Mouse (Mus musculus) kidney, embryonic 15.5 days (tissue): ENCODE results near the gene Nup98. TPM values are rescaled to one million over a fixed set of nuclear protein-coding genes. Genes with fewer than 3 reads are reported as not detected.

Experiments used
- ATAC-seq: fragments of 200-750 bp; cut with Nextera tagmentation; replicated peaks from 2 replicates; pipeline ENCODE4 v1.8.0; 2017; ENCODE audit warnings: moderate TSS enrichment; ENCODE audit not compliant: low FRiP score
- H3K27ac ChIP-seq: fragments of 300-500 bp; sonication (generic); 2 replicates; pipeline ENCODE4 v1.5.1; 2015; ENCODE audit warnings: mild to moderate bottlenecking, inconsistent platforms
- H3K27me3 ChIP-seq: fragments of 300-500 bp; sonication (generic); 2 replicates; pipeline ENCODE4 v1.6.1; 2015; ENCODE audit warnings: inconsistent platforms
- H3K36me3 ChIP-seq: fragments of 300-500 bp; sonication (generic); 2 replicates; pipeline ENCODE4 v1.6.1; 2015; ENCODE audit warnings: inconsistent platforms
- H3K4me1 ChIP-seq: fragments of 300-500 bp; sonication (generic); 2 replicates; pipeline ENCODE4 v1.6.1; 2015; ENCODE audit warnings: inconsistent platforms
- H3K4me2 ChIP-seq: fragments of 300-500 bp; sonication (generic); 2 replicates; pipeline ENCODE4 v1.6.1; 2015; ENCODE audit warnings: moderate library complexity, mild to moderate bottlenecking, inconsistent platforms
- H3K4me3 ChIP-seq: fragments of 300-500 bp; sonication (generic); replicated peaks from 2 replicates; pipeline ENCODE4 v1.5.1; 2015; ENCODE audit warnings: mild to moderate bottlenecking, inconsistent platforms
- H3K9ac ChIP-seq: fragments of 300-500 bp; sonication (generic); 2 replicates; pipeline ENCODE4 v1.6.1; 2015; ENCODE audit warnings: mild to moderate bottlenecking, inconsistent platforms
- H3K9me3 ChIP-seq: fragments of 300-500 bp; sonication (generic); replicated peaks from 2 replicates; pipeline ENCODE4 v1.6.1; 2016; ENCODE audit warnings: inconsistent platforms
- WGBS: fragments of 180-500 bp; shearing (Covaris S2); methylation state at CpG from one replicate; pipeline ENCODE4 v1.1.7; 2015; ENCODE audit warnings: mixed read lengths; 5-methylcytosine and 5-hydroxymethylcytosine counted together
- polyA plus RNA-seq: library from polyadenylated mRNA; unstranded; fragments of >200 nt; fragmentation: Nextera tagmentation; extraction: Ambion mirVana; gene quantifications from 2 replicates; pipeline ENCODE4 v1.2.1, GENCODE M21; 2015

Nup98 gene
- polyA plus RNA-seq: 39.0 TPM in 2 replicates

GRCm38 (mm10) chr7:102209756-102210721 is at the start of gene Nup98, which contains the start of gene Pgap2:
Nup98 (minus strand) TSS chr7:102210176.
Pgap2 (plus strand) TSS chr7:102210208.
- under 1% methylated on average over 75 of the region's 87 CpGs for WGBS
- no peaks in the 10 kb centered on the region for H3K27me3 ChIP-seq
- no peaks in the 10 kb centered on the region for H3K9me3 ChIP-seq
- H3K4me2 ChIP-seq: peak within 1 kb of the TSS; percentile 72
- peak; percentile 99 for ATAC-seq
- peak within 1 kb of the TSS; percentile 95 for H3K27ac ChIP-seq
- H3K4me3 ChIP-seq: peak within 1 kb of the TSS; percentile 94
- H3K4me1 ChIP-seq: peaks cover 18% of the 10 kb centered on the region
- peak within 1 kb of the TSS; percentile 89 for H3K9ac ChIP-seq
- 0 out of 2 replicates have a peak, but pooled peaks cover 3% of the 10 kb centered on the region for H3K36me3 ChIP-seq

GRCm38 (mm10) chr7:102258753-102259152 is 48.8 kb upstream of the Nup98 start:
- no peak overlapping the region for H3K4me2 ChIP-seq
- WGBS: 65% methylated on average over 3 of the region's 3 CpGs
- no peaks in the 10 kb centered on the region for H3K4me1 ChIP-seq
- H3K9ac ChIP-seq: no peak overlapping the region
- H3K27me3 ChIP-seq: no peaks in the 10 kb centered on the region
- no peaks in the 10 kb centered on the region for H3K36me3 ChIP-seq
- H3K27ac ChIP-seq: no peak overlapping the region
- H3K4me3 ChIP-seq: no peak overlapping the region
- H3K9me3 ChIP-seq: no peaks in the 10 kb centered on the region
- ATAC-seq: no peak

GRCm38 (mm10) chr7:102258189-102258588 is 48.2 kb upstream of the Nup98 start:
- Histone ChIP-seq H3K27ac (no peak overlapping the region), H3K9ac (no peak overlapping the region), H3K4me2 (no peak overlapping the region), H3K9me3 (no peaks in the 10 kb centered on the region), H3K4me3 (no peak overlapping the region), H3K4me1 (no peaks in the 10 kb centered on the region), H3K36me3 (no peaks in the 10 kb centered on the region), H3K27me3 (no peaks in the 10 kb centered on the region)
- 20% methylated on average over 4 of the region's 4 CpGs for WGBS
- ATAC-seq: peak; percentile 71; the same call in 1 of the 2 replicates

- Histone ChIP-seq H3K36me3 (no peaks in the 10 kb centered on the region), H3K4me1 (no peaks in the 10 kb centered on the region), H3K9me3 (no peaks in the 10 kb centered on the region), H3K4me2 (no peak overlapping the region), H3K27ac (no peak overlapping the region), H3K4me3 (no peak overlapping the region), H3K27me3 (no peaks in the 10 kb centered on the region), H3K9ac (no peak overlapping the region)
- WGBS: 85% methylated on average over 3 of the region's 3 CpGs
- no peak for ATAC-seq
Measured at GRCm38 (mm10) chr7:102256636-102257035, 46.7 kb upstream of the Nup98 start.

- ATAC-seq: no peak
- Histone ChIP-seq H3K4me3 (no peak within 1 kb of the TSS), H3K9me3 (no peaks in the 10 kb centered on the region), H3K4me1 (no peaks in the 10 kb centered on the region), H3K27ac (no peak within 1 kb of the TSS), H3K9ac (no peak within 1 kb of the TSS), H3K27me3 (no peaks in the 10 kb centered on the region), H3K4me2 (no peak within 1 kb of the TSS), H3K36me3 (no peaks in the 10 kb centered on the region)
- 86% methylated on average over 3 of the region's 3 CpGs for WGBS
Measured at GRCm38 (mm10) chr7:102255954-102256353, 46.0 kb upstream of the Nup98 start, which contains the start of gene Rhog. Rhog (minus strand) TSS chr7:102256054.

- Histone ChIP-seq H3K4me2 (no peak overlapping the region), H3K9me3 (no peaks in the 10 kb centered on the region), H3K27me3 (no peaks in the 10 kb centered on the region), H3K4me3 (no peak overlapping the region), H3K36me3 (no peaks in the 10 kb centered on the region), H3K4me1 (peaks cover 6% of the 10 kb centered on the region), H3K27ac (no peak overlapping the region), H3K9ac (no peak overlapping the region)
- WGBS: 79% methylated on average over 1 of the region's 1 CpGs
- ATAC-seq: no peak
Measured at GRCm38 (mm10) chr7:102253631-102254030, 43.7 kb upstream of the Nup98 start.

GRCm38 (mm10) chr7:102250631-102251214 is 40.7 kb upstream of the Nup98 start:
- Histone ChIP-seq H3K27me3 (no peaks in the 10 kb centered on the region), H3K36me3 (no peaks in the 10 kb centered on the region), H3K27ac (peak overlapping the region; percentile 98), H3K9me3 (no peaks in the 10 kb centered on the region), H3K4me3 (peak overlapping the region; percentile 82), H3K9ac (peak overlapping the region; percentile 88), H3K4me2 (peak overlapping the region; percentile 88), H3K4me1 (peaks cover 36% of the 10 kb centered on the region)
- peak; percentile 80 for ATAC-seq
- WGBS: under 1% methylated on average over 33 of the region's 33 CpGs

- Histone ChIP-seq H3K4me2 (peak overlapping the region; percentile 88), H3K9ac (peak overlapping the region; percentile 88), H3K4me3 (peak overlapping the region; percentile 82), H3K36me3 (no peaks in the 10 kb centered on the region), H3K27ac (peak overlapping the region; percentile 98), H3K9me3 (no peaks in the 10 kb centered on the region), H3K27me3 (no peaks in the 10 kb centered on the region), H3K4me1 (peaks cover 42% of the 10 kb centered on the region)
- peak; percentile 85 for ATAC-seq
- WGBS: under 1% methylated on average over 45 of the region's 49 CpGs
Measured at GRCm38 (mm10) chr7:102249896-102250630, 40.1 kb upstream of the Nup98 start.

- peak overlapping the region; percentile 88 for H3K4me2 ChIP-seq
- ATAC-seq: peak; percentile 38
- H3K4me3 ChIP-seq: peak overlapping the region; percentile 82
- under 1% methylated on average over 23 of the region's 23 CpGs for WGBS
- no peaks in the 10 kb centered on the region for H3K27me3 ChIP-seq
- peak overlapping the region; percentile 88 for H3K9ac ChIP-seq
- peaks cover 48% of the 10 kb centered on the region for H3K4me1 ChIP-seq
- no peaks in the 10 kb centered on the region for H3K9me3 ChIP-seq
- H3K27ac ChIP-seq: peak overlapping the region; percentile 98
- H3K36me3 ChIP-seq: no peaks in the 10 kb centered on the region
Measured at GRCm38 (mm10) chr7:102249531-102249895, 39.5 kb upstream of the Nup98 start.

GRCm38 (mm10) chr7:102248691-102249404 is 38.9 kb upstream of the Nup98 start:
- no peaks in the 10 kb centered on the region for H3K27me3 ChIP-seq
- H3K36me3 ChIP-seq: peaks cover 4% of the 10 kb centered on the region; the same call in 1 of the 2 replicates
- H3K27ac ChIP-seq: peak overlapping the region; percentile 98
- peak overlapping the region; percentile 88 for H3K4me2 ChIP-seq
- peak overlapping the region; percentile 88 for H3K9ac ChIP-seq
- ATAC-seq: no peak
- no peaks in the 10 kb centered on the region for H3K9me3 ChIP-seq
- peaks cover 54% of the 10 kb centered on the region for H3K4me1 ChIP-seq
- peak overlapping the region; percentile 82 for H3K4me3 ChIP-seq
- 18% methylated on average over 16 of the region's 16 CpGs for WGBS
